Comparison of ENCODE assay signal across 16 mouse cellular contexts in genomic region chr5:43111740-43112139, GRCm38 (mm10).
"Had no signal": no experiment of that assay in that cellular context is flagged by ENCODE, and none has a peak within 500 bp of the region (broad histone marks: within the 10 kb centered on the region; RNA-seq: fewer than 3 reads in every experiment).

No protein-coding gene starts in this region.

- H3K27me3 ChIP-seq: neural tube, embryonic 12.5 days; neural tube, embryonic 13.5 days; neural tube, embryonic 15.5 days; stomach, embryonic 15.5 days had no signal

- H3K27ac ChIP-seq: neural tube, embryonic 12.5 days; neural tube, embryonic 13.5 days; neural tube, embryonic 15.5 days; stomach, embryonic 15.5 days; stomach, postnatal 0 days had no signal

- DNase-seq: retina, postnatal 1 day; right cerebral cortex, adult 18-20 months; right cerebral cortex, postnatal 14 days; right cerebral cortex, postnatal 25 days; spleen, adult 18-20 months; thymus, adult 18-20 months; thymus, adult 2 months; thymus, postnatal 14 days; thymus, postnatal 25 days; thymus, postnatal 36 days; thymus, postnatal 4 days had no signal

- H3K4me1 ChIP-seq: neural tube, embryonic 12.5 days; stomach, embryonic 15.5 days had no signal

- H3K36me3 ChIP-seq: neural tube, embryonic 12.5 days; neural tube, embryonic 13.5 days; neural tube, embryonic 15.5 days; stomach, embryonic 15.5 days had no signal

- H3K9ac ChIP-seq: neural tube, embryonic 12.5 days; neural tube, embryonic 13.5 days; neural tube, embryonic 15.5 days; stomach, embryonic 15.5 days had no signal

- H3K9me3 ChIP-seq: neural tube, embryonic 12.5 days; neural tube, embryonic 13.5 days; neural tube, embryonic 15.5 days; stomach, embryonic 15.5 days had no signal

- H3K4me3 ChIP-seq: neural tube, embryonic 12.5 days; neural tube, embryonic 13.5 days; neural tube, embryonic 15.5 days; stomach, embryonic 15.5 days had no signal
